Comparison of ENCODE assay signal across 8 mouse cellular contexts in genomic region chr19:53852699-53853451, GRCm38 (mm10). TPM values are rescaled to one million over a fixed set of nuclear protein-coding genes. Genes with fewer than 3 reads are reported as not detected.
A peak's percentile ranks its signal among the peaks of the same experiment; 100 is the strongest.
DNase-seq lines count a peak whose midpoint lies in the region; ATAC-seq and TF ChIP-seq lines count a peak whose summit lies in the region.

No protein-coding gene starts in this region.

- H3K27me3 ChIP-seq in hindbrain, embryonic 10.5 days (ENCODE audit: insufficient read depth, poor library complexity, severe bottlenecking) = no peaks in the 10 kb centered on the region
- peaks cover 9% of the 10 kb centered on the region; the same call in 1 of the 2 replicates for H3K27me3 ChIP-seq in midbrain, embryonic 10.5 days (ENCODE audit: low read depth, poor library complexity, severe bottlenecking)

- H3K9me3 ChIP-seq in hindbrain, embryonic 10.5 days = no peaks in the 10 kb centered on the region
- no peaks in the 10 kb centered on the region for H3K9me3 ChIP-seq in midbrain, embryonic 10.5 days (replicated peaks)

- H3K36me3 ChIP-seq in hindbrain, embryonic 10.5 days = no peaks in the 10 kb centered on the region
- no peaks in the 10 kb centered on the region for H3K36me3 ChIP-seq in midbrain, embryonic 10.5 days

- DNase-seq in gastrocnemius, adult 2 months = peak; percentile 48
- no peak for DNase-seq in gastrocnemius, postnatal 36 days
- DNase-seq in embryo, embryonic 10.5 days (ENCODE audit: low spot score) = peak; percentile 82
- peak; percentile 52 for DNase-seq in hindbrain, embryonic 10.5 days (ENCODE audit: low spot score)
- DNase-seq in layer of hippocampus, adult 9-10 months (ENCODE audit: low spot score) = peak; percentile 67
- peak; percentile 78 for DNase-seq in midbrain, embryonic 10.5 days (ENCODE audit: low spot score)
- peak; percentile 68 to 71 for DNase-seq in right cerebral cortex, postnatal 36 days (ENCODE audit: low spot score in 2 of 2)

- ATAC-seq in erythroblast, adult 5-6 weeks (replicated peaks; ENCODE audit: low FRiP score, poor library complexity, severe bottlenecking) = no peak

- peak overlapping the region; percentile 64 for H3K4me3 ChIP-seq in gastrocnemius, adult 2 months
- peak overlapping the region; percentile 20; the same call in 1 of the 2 replicates for H3K4me3 ChIP-seq in hindbrain, embryonic 10.5 days
- peak overlapping the region; percentile 20; the same call in 1 of the 2 replicates for H3K4me3 ChIP-seq in midbrain, embryonic 10.5 days

- peak overlapping the region; percentile 94 for H3K27ac ChIP-seq in gastrocnemius, adult 2 months
- H3K27ac ChIP-seq in hindbrain, embryonic 10.5 days = peak overlapping the region; percentile 71
- H3K27ac ChIP-seq in midbrain, embryonic 10.5 days (replicated peaks) = peak overlapping the region; percentile 79

- WGBS in hindbrain, embryonic 10.5 days = 50% methylated on average over 15 of the region's 15 CpGs
- 50% methylated on average over 15 of the region's 15 CpGs for whole genome bisulfite sequencing in midbrain, embryonic 10.5 days

- intact Hi-C loops in gastrocnemius, adult 2 months (cut with DNase I) = no loop called here
- intact Hi-C loops in gastrocnemius, postnatal 36 days (cut with DNase I) = loop anchor here (5.0 kb wide), 1 partner anchor 49 kb away; no protein-coding TSS in a partner anchor

- no peak for TF ChIP-seq CTCF in gastrocnemius, adult 2 months (IDR thresholded peaks at IDR 0.05)

- H3K4me1 ChIP-seq in hindbrain, embryonic 10.5 days (replicated peaks) = peaks cover 44% of the 10 kb centered on the region
- H3K4me1 ChIP-seq in midbrain, embryonic 10.5 days = peaks cover 46% of the 10 kb centered on the region

RNA-seq across cellular contexts. Expression of gene Pdcd4, which starts 39.2 kb away (rescaled TPM):
- 10 to 100 TPM; 14.8 to 16.8 TPM for total RNA-seq in gastrocnemius, adult 2 months (2021)
- 10 to 100 TPM; 13.6 to 15.8 TPM for total RNA-seq in gastrocnemius, postnatal 36 days (2021)
- 49.8 and 49.9 TPM in 2 replicates for polyA plus RNA-seq in hindbrain, embryonic 10.5 days (2016; fragmentation: Nextera tagmentation; extraction: Ambion mirVana)
- polyA plus RNA-seq in midbrain, embryonic 10.5 days (2016; fragmentation: Nextera tagmentation; extraction: Ambion mirVana) = 48.8 and 57.6 TPM in 2 replicates
- total RNA-seq in erythroblast, adult 5-6 weeks (2015; ENCODE audit: low replicate concordance) = 46.9 and 57.7 TPM in 2 replicates
- 66.9 and 99.0 TPM in 2 replicates for total RNA-seq in erythroblast, adult 5-6 weeks (2017; ENCODE audit: low replicate concordance)

Comparison
In these comparisons a context has a peak if more than half of its experiments do, and no peak if none do; other contexts are left out.
1. DNase-seq: peak in gastrocnemius, adult 2 months (single experiment), embryo, embryonic 10.5 days (single experiment), hindbrain, embryonic 10.5 days (single experiment), layer of hippocampus, adult 9-10 months (single experiment), midbrain, embryonic 10.5 days (single experiment) and right cerebral cortex, postnatal 36 days (2 of 2); none in gastrocnemius, postnatal 36 days (0 of 2).
2. Peak in every context shown above with its lines, with median percentiles within 50 percentile points of each other: H3K27ac ChIP-seq and H3K4me3 ChIP-seq.